Mouse (Mus musculus): ENCODE measurements around the gene Alg9. TPM values are rescaled to one million over a fixed set of nuclear protein-coding genes. Genes with fewer than 3 reads are reported as not detected.

Gene Alg9
- polyA plus RNA-seq, 1 experiment from 2014 or later: 41.6 TPM

GRCm38 (mm10) chr9:50885600-50885987 is 110.8 kb downstream of the Alg9 start:
- ATAC-seq (replicated peaks; ENCODE audit: insufficient number of reproducible peaks, low FRiP score, low TSS enrichment, low read depth) (no peak), DNase-seq (ENCODE audit: low spot score) (no peak)
- Histone ChIP-seq H3K27me3 (ENCODE audit: control insufficient read depth, insufficient read depth, low read length) (no peaks in the 10 kb centered on the region), H3K9me3 (replicated peaks; ENCODE audit: control insufficient read depth, low read length) (no peaks in the 10 kb centered on the region), H3K27ac (replicated peaks; ENCODE audit: low read depth, low read length) (no peak overlapping the region), H3K4me3 (ENCODE audit: low read depth, low read length) (no peak overlapping the region), H3K9ac (replicated peaks; ENCODE audit: low read length) (no peak overlapping the region), H3K36me3 (replicated peaks; ENCODE audit: control insufficient read depth, insufficient read depth, low read depth, low read length) (no peaks in the 10 kb centered on the region; the same call in 1 of the 2 replicates), H3K4me1 (ENCODE audit: control insufficient read depth, insufficient read depth, low read length) (no peaks in the 10 kb centered on the region), H3K4me2 (ENCODE audit: low read depth, low read length) (no peak overlapping the region)
- 64% methylated on average over 1 of the region's 1 CpGs for WGBS

GRCm38 (mm10) chr9:50886870-50887269 is 112.1 kb downstream of the Alg9 start:
- H3K4me3 ChIP-seq (ENCODE audit: low read depth, low read length): no peak overlapping the region
- 100% methylated on average over 1 of the region's 1 CpGs for WGBS
- H3K27me3 ChIP-seq (ENCODE audit: control insufficient read depth, insufficient read depth, low read length): no peaks in the 10 kb centered on the region
- no peak overlapping the region for H3K4me2 ChIP-seq (ENCODE audit: low read depth, low read length)
- no peak overlapping the region for H3K27ac ChIP-seq (replicated peaks; ENCODE audit: low read depth, low read length)
- ATAC-seq (replicated peaks; ENCODE audit: insufficient number of reproducible peaks, low FRiP score, low TSS enrichment, low read depth): no peak
- H3K9ac ChIP-seq (replicated peaks; ENCODE audit: low read length): no peak overlapping the region
- no peaks in the 10 kb centered on the region for H3K9me3 ChIP-seq (replicated peaks; ENCODE audit: control insufficient read depth, low read length)
- H3K36me3 ChIP-seq (replicated peaks; ENCODE audit: control insufficient read depth, insufficient read depth, low read depth, low read length): no peaks in the 10 kb centered on the region; the same call in 1 of the 2 replicates
- no peak for DNase-seq (ENCODE audit: low spot score)
- H3K4me1 ChIP-seq (ENCODE audit: control insufficient read depth, insufficient read depth, low read length): no peaks in the 10 kb centered on the region

- Histone ChIP-seq H3K9ac (replicated peaks; ENCODE audit: low read length) (no peak overlapping the region), H3K27me3 (ENCODE audit: control insufficient read depth, insufficient read depth, low read length) (no peaks in the 10 kb centered on the region), H3K9me3 (replicated peaks; ENCODE audit: control insufficient read depth, low read length) (no peaks in the 10 kb centered on the region), H3K36me3 (replicated peaks; ENCODE audit: control insufficient read depth, insufficient read depth, low read depth, low read length) (no peaks in the 10 kb centered on the region; the same call in 1 of the 2 replicates), H3K4me3 (ENCODE audit: low read depth, low read length) (no peak overlapping the region), H3K4me1 (ENCODE audit: control insufficient read depth, insufficient read depth, low read length) (no peaks in the 10 kb centered on the region), H3K27ac (replicated peaks; ENCODE audit: low read depth, low read length) (no peak overlapping the region), H3K4me2 (ENCODE audit: low read depth, low read length) (no peak overlapping the region)
- DNase-seq (ENCODE audit: low spot score) (no peak), ATAC-seq (replicated peaks; ENCODE audit: insufficient number of reproducible peaks, low FRiP score, low TSS enrichment, low read depth) (0 out of 2 replicates have a peak, but pooled peaks have one; percentile 57)
- 40% methylated on average over 4 of the region's 4 CpGs for WGBS
Measured at GRCm38 (mm10) chr9:50887351-50887750, 112.5 kb downstream of the Alg9 start.

GRCm38 (mm10) chr9:50889211-50889610 is 114.4 kb downstream of the Alg9 start:
- 55% methylated on average over 6 of the region's 6 CpGs for WGBS
- ATAC-seq (replicated peaks; ENCODE audit: insufficient number of reproducible peaks, low FRiP score, low TSS enrichment, low read depth) (no peak), DNase-seq (ENCODE audit: low spot score) (no peak)
- H3K4me2 ChIP-seq (ENCODE audit: low read depth, low read length): no peak overlapping the region
- H3K27ac ChIP-seq (replicated peaks; ENCODE audit: low read depth, low read length): no peak overlapping the region
- no peaks in the 10 kb centered on the region for H3K27me3 ChIP-seq (ENCODE audit: control insufficient read depth, insufficient read depth, low read length)
- H3K9ac ChIP-seq (replicated peaks; ENCODE audit: low read length): no peak overlapping the region
- no peaks in the 10 kb centered on the region for H3K9me3 ChIP-seq (replicated peaks; ENCODE audit: control insufficient read depth, low read length)
- H3K36me3 ChIP-seq (replicated peaks; ENCODE audit: control insufficient read depth, insufficient read depth, low read depth, low read length): no peaks in the 10 kb centered on the region; the same call in 1 of the 2 replicates
- no peak overlapping the region for H3K4me3 ChIP-seq (ENCODE audit: low read depth, low read length)
- H3K4me1 ChIP-seq (ENCODE audit: control insufficient read depth, insufficient read depth, low read length): no peaks in the 10 kb centered on the region

GRCm38 (mm10) chr9:50889964-50890363 is 115.1 kb downstream of the Alg9 start:
- no peaks in the 10 kb centered on the region; the same call in 1 of the 2 replicates for H3K36me3 ChIP-seq (replicated peaks; ENCODE audit: control insufficient read depth, insufficient read depth, low read depth, low read length)
- H3K27ac ChIP-seq (replicated peaks; ENCODE audit: low read depth, low read length): no peak overlapping the region
- H3K9me3 ChIP-seq (replicated peaks; ENCODE audit: control insufficient read depth, low read length): no peaks in the 10 kb centered on the region
- H3K27me3 ChIP-seq (ENCODE audit: control insufficient read depth, insufficient read depth, low read length): no peaks in the 10 kb centered on the region
- no peak for DNase-seq (ENCODE audit: low spot score)
- ATAC-seq (replicated peaks; ENCODE audit: insufficient number of reproducible peaks, low FRiP score, low TSS enrichment, low read depth): no peak
- no peak overlapping the region for H3K4me3 ChIP-seq (ENCODE audit: low read depth, low read length)
- no peak overlapping the region for H3K4me2 ChIP-seq (ENCODE audit: low read depth, low read length)
- H3K9ac ChIP-seq (replicated peaks; ENCODE audit: low read length): no peak overlapping the region
- WGBS: 79% methylated on average over 4 of the region's 4 CpGs
- H3K4me1 ChIP-seq (ENCODE audit: control insufficient read depth, insufficient read depth, low read length): no peaks in the 10 kb centered on the region

GRCm38 (mm10) chr9:50890494-50891090 is 115.8 kb downstream of the Alg9 start:
- WGBS: 71% methylated on average over 3 of the region's 3 CpGs
- H3K36me3 ChIP-seq (replicated peaks; ENCODE audit: control insufficient read depth, insufficient read depth, low read depth, low read length): no peaks in the 10 kb centered on the region; the same call in 1 of the 2 replicates
- H3K4me3 ChIP-seq (ENCODE audit: low read depth, low read length): no peak overlapping the region
- DNase-seq (ENCODE audit: low spot score) (no peak), ATAC-seq (replicated peaks; ENCODE audit: insufficient number of reproducible peaks, low FRiP score, low TSS enrichment, low read depth) (no peak)
- no peak overlapping the region for H3K4me2 ChIP-seq (ENCODE audit: low read depth, low read length)
- no peaks in the 10 kb centered on the region for H3K27me3 ChIP-seq (ENCODE audit: control insufficient read depth, insufficient read depth, low read length)
- H3K27ac ChIP-seq (replicated peaks; ENCODE audit: low read depth, low read length): no peak overlapping the region
- no peak overlapping the region for H3K9ac ChIP-seq (replicated peaks; ENCODE audit: low read length)
- H3K4me1 ChIP-seq (ENCODE audit: control insufficient read depth, insufficient read depth, low read length): no peaks in the 10 kb centered on the region
- H3K9me3 ChIP-seq (replicated peaks; ENCODE audit: control insufficient read depth, low read length): no peaks in the 10 kb centered on the region

Other genes with a start within 250 kb of the Alg9 start
- gene Pts, start 246.3 kb upstream of the Alg9 start, polyA plus RNA-seq (2014; fragmentation: Nextera tagmentation; extraction: Ambion mirVana): 59.7 and 64.6 TPM in 2 replicates
- gene Il18, start 220.2 kb upstream of the Alg9 start, polyA plus RNA-seq (2014; fragmentation: Nextera tagmentation; extraction: Ambion mirVana): 2.4 and 3.3 TPM in 2 replicates
- gene Bco2, start 219.8 kb upstream of the Alg9 start, polyA plus RNA-seq (2014; fragmentation: Nextera tagmentation; extraction: Ambion mirVana): 0.13 and 0.47 TPM in 2 replicates
- gene Tex12, start 213.7 kb upstream of the Alg9 start, polyA plus RNA-seq (2014; fragmentation: Nextera tagmentation; extraction: Ambion mirVana): not detected in 2 replicates
- gene Sdhd, start 171.2 kb upstream of the Alg9 start, polyA plus RNA-seq (2014; fragmentation: Nextera tagmentation; extraction: Ambion mirVana): 302 and 308 TPM in 2 replicates
- 301 and 326 TPM in 2 replicates for gene Timm8b, start 171.1 kb upstream of the Alg9 start, polyA plus RNA-seq (2014; fragmentation: Nextera tagmentation; extraction: Ambion mirVana)
- 3.1 and 5.3 TPM in 2 replicates for gene Pih1d2, start 157.7 kb upstream of the Alg9 start, polyA plus RNA-seq (2014; fragmentation: Nextera tagmentation; extraction: Ambion mirVana)
- 30.8 and 35.3 TPM in 2 replicates for gene Nkapd1, start 157.6 kb upstream of the Alg9 start, polyA plus RNA-seq (2014; fragmentation: Nextera tagmentation; extraction: Ambion mirVana)
- gene Dlat, start 115.2 kb upstream of the Alg9 start, polyA plus RNA-seq (2014; fragmentation: Nextera tagmentation; extraction: Ambion mirVana): 61.2 and 65.6 TPM in 2 replicates
- gene Dixdc1, start 35.5 kb upstream of the Alg9 start, polyA plus RNA-seq (2014; fragmentation: Nextera tagmentation; extraction: Ambion mirVana): 24.2 and 25.3 TPM in 2 replicates
- gene 2310030G06Rik, start 28.5 kb upstream of the Alg9 start, polyA plus RNA-seq (2014; fragmentation: Nextera tagmentation; extraction: Ambion mirVana): 3.4 and 3.8 TPM in 2 replicates
- 17.4 and 23.2 TPM in 2 replicates for gene Cryab, start 23.7 kb upstream of the Alg9 start, polyA plus RNA-seq (2014; fragmentation: Nextera tagmentation; extraction: Ambion mirVana)
- 3.0 and 4.4 TPM in 2 replicates for gene Hspb2, start 22.7 kb upstream of the Alg9 start, polyA plus RNA-seq (2014; fragmentation: Nextera tagmentation; extraction: Ambion mirVana)
- 14.1 and 14.3 TPM in 2 replicates for gene Fdxacb1, start 6.8 kb upstream of the Alg9 start, polyA plus RNA-seq (2014; fragmentation: Nextera tagmentation; extraction: Ambion mirVana)
- gene 1110032A03Rik, start 501 bp downstream of the Alg9 start, polyA plus RNA-seq (2014; fragmentation: Nextera tagmentation; extraction: Ambion mirVana): 32.4 and 33.3 TPM in 2 replicates
- gene Ppp2r1b, start 70.3 kb downstream of the Alg9 start, polyA plus RNA-seq (2014; fragmentation: Nextera tagmentation; extraction: Ambion mirVana): 126 and 136 TPM in 2 replicates
- gene Sik2, start 234.1 kb downstream of the Alg9 start, polyA plus RNA-seq (2014; fragmentation: Nextera tagmentation; extraction: Ambion mirVana): 12.5 and 14.2 TPM in 2 replicates

Measured in embryonic facial prominence, embryonic 11.5 days (tissue).